Mouse (Mus musculus) forebrain, postnatal 0 days (tissue): Measurements from ENCODE around the gene AB124611. TPM values are rescaled to one million over a fixed set of nuclear protein-coding genes. Genes with fewer than 3 reads are reported as not detected.

Experiments
- ATAC-seq: fragments of 200-750 bp; cut with Nextera tagmentation; 2 replicates; pipeline ENCODE4 v1.8.0; 2017; ENCODE audit warnings: mild to moderate bottlenecking, moderate library complexity
- DNase-seq: peaks from one replicate; pipeline ENCODE4 v3.0.0-alpha.2; 2015
- H3K27ac ChIP-seq: fragments of 300-500 bp; sonication (generic); 2 replicates; pipeline ENCODE4 v1.5.1; 2014; ENCODE audit warnings: low read depth, mild to moderate bottlenecking, antibody characterized with exemption, low read length, moderate library complexity, mixed read lengths
- H3K27me3 ChIP-seq: fragments of 300-500 bp; sonication (generic); 2 replicates; pipeline ENCODE4 v1.6.1; 2014; ENCODE audit warnings: mild to moderate bottlenecking, low read length, mixed read lengths; ENCODE audit not compliant: insufficient read depth
- H3K36me3 ChIP-seq: fragments of 300-500 bp; sonication (generic); 2 replicates; pipeline ENCODE4 v1.6.1; 2014; ENCODE audit warnings: mild to moderate bottlenecking, moderate library complexity; ENCODE audit not compliant: insufficient read depth
- H3K4me1 ChIP-seq: fragments of 300-500 bp; sonication (generic); 2 replicates; pipeline ENCODE4 v1.6.1; 2014; ENCODE audit warnings: antibody characterized with exemption; ENCODE audit not compliant: insufficient read depth
- H3K4me2 ChIP-seq: fragments of 300-500 bp; sonication (generic); 2 replicates; pipeline ENCODE4 v1.6.1; 2014; ENCODE audit warnings: low read depth, mild to moderate bottlenecking, moderate library complexity
- H3K4me3 ChIP-seq: fragments of 300-500 bp; sonication (generic); 2 replicates; pipeline ENCODE4 v1.5.1; 2014; ENCODE audit warnings: low read depth, low read length, mixed read lengths
- H3K9ac ChIP-seq: fragments of 300-500 bp; sonication (generic); 2 replicates; pipeline ENCODE4 v1.6.1; 2014; ENCODE audit warnings: mild to moderate bottlenecking
- H3K9me3 ChIP-seq: fragments of 300-500 bp; sonication (generic); 2 replicates; pipeline ENCODE4 v1.6.1; 2016; ENCODE audit warnings: low read length
- CTCF ChIP-seq: sonication (generic); IDR thresholded peaks from 2 replicates; pipeline ENCODE4 v1.5.1; 2016; ENCODE audit warnings: antibody characterized with exemption, control low read depth, low read depth
- WGBS: fragments of 180-500 bp; shearing (Covaris S2); extraction: QIAGEN DNeasy Blood & Tissue Kit; methylation state at CpG from one replicate; pipeline ENCODE4 v1.1.7; 2014; 5-methylcytosine and 5-hydroxymethylcytosine counted together
- polyA plus RNA-seq: library from polyadenylated mRNA; unstranded; fragments of >200 nt; fragmentation: Nextera tagmentation; extraction: Ambion mirVana; gene quantifications from 2 replicates; pipeline ENCODE4 v1.2.1, GENCODE M21; 2015
- total RNA-seq: library from RNA; depleted of rRNA; stranded (reverse); fragments of >200 nt; gene quantifications from 2 replicates; pipeline ENCODE4 v1.2.3, GENCODE M21; 2014

Gene AB124611
- total and polyA plus RNA-seq, 2 experiments from 2014 or later, result 0.14 to 0.98 TPM

DNA sequence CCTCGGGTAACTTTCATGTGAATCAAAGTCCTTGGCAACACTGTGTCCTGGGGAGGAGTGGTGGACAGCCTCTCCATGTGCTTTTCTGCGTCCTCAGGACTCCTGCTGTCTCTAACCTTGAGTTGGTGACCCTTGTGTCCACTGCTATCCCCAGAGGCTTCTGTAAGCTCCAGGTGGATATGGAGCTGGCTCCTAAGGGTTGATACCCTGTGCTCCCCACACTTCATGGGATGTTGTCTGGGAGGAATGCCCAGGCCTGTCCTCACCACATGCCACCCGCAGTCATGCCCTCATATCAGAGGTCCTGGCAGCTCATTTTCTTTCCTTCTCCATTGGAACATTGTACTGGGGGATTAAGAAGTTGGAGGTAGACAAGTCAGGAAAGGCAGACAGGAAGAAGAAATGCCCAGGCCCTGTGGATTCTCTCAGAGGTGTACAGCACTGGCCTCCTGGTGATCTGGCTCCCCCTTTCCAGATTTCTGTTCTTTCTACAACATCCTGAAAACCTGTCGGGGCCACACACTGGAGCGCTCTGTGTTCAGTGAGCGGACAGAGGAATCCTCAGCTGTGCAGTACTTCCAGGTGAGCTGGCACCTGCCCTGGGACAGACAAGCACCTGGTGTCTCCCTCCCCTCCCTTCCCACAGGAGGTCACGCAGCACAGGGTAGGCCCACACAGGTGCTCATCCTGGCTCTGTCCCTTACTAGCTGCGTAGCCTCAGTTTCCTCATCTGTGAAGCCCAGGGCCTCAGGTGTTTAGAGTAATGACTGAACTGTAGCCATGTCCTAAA lies 48.2 kb downstream of the AB124611 start:
- DNase-seq (no peak), ATAC-seq (no peak)
- Histone ChIP-seq H3K9me3 (no peaks in the 10 kb centered on the region), H3K9ac (no peak overlapping the region), H3K27me3 (no peaks in the 10 kb centered on the region), H3K4me3 (no peak overlapping the region), H3K27ac (no peak overlapping the region), H3K4me2 (no peak overlapping the region), H3K4me1 (no peaks in the 10 kb centered on the region), H3K36me3 (peaks cover 85% of the 10 kb centered on the region)
- 94% methylated on average over 8 of the region's 8 CpGs for WGBS
- no peak for TF ChIP-seq CTCF

GRCm38 (mm10) chr9:21575253-21575652 lies 49.3 kb downstream of the AB124611 start:
- 96% methylated on average over 10 of the region's 10 CpGs for WGBS
- no peak for ATAC-seq
- Histone ChIP-seq H3K27me3 (no peaks in the 10 kb centered on the region), H3K4me1 (no peaks in the 10 kb centered on the region), H3K4me2 (no peak overlapping the region), H3K9me3 (no peaks in the 10 kb centered on the region), H3K36me3 (peaks cover 87% of the 10 kb centered on the region), H3K27ac (no peak overlapping the region), H3K4me3 (no peak overlapping the region), H3K9ac (no peak overlapping the region)
- no peak for TF ChIP-seq CTCF
- no peak for DNase-seq

DNA sequence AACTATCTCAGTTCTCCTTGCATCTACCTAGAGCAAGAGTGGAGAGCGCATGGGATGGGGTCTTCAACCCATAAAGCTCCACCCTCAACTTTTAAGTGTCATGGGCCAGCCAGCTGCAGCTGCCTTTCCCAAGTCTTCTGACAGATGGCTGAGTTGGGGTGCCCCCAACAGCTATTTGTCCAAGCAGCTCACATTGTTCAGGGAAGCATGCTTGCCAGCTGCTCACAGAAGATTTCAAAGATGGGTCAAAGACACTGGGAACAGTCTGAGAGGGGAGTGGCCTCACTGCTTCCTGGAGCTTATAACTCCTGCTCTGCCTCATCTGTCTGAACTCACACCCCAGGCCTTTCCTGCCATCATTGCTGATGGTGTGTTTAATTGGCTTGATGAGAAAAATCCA lies 50.3 kb downstream of the AB124611 start:
- DNase-seq (no peak), ATAC-seq (no peak)
- H3K9ac ChIP-seq, result no peak overlapping the region
- H3K4me2 ChIP-seq, result no peak overlapping the region
- TF ChIP-seq CTCF, result no peak
- no peak overlapping the region for H3K27ac ChIP-seq
- peaks cover 86% of the 10 kb centered on the region for H3K36me3 ChIP-seq
- 88% methylated on average over 1 of the region's 1 CpGs for WGBS
- no peaks in the 10 kb centered on the region for H3K27me3 ChIP-seq
- no peaks in the 10 kb centered on the region for H3K4me1 ChIP-seq
- H3K4me3 ChIP-seq, result no peak overlapping the region
- no peaks in the 10 kb centered on the region for H3K9me3 ChIP-seq

- 62% methylated on average over 3 of the region's 3 CpGs for WGBS
- ATAC-seq (no peak), DNase-seq (no peak)
- H3K27me3 ChIP-seq, result no peaks in the 10 kb centered on the region
- no peak overlapping the region for H3K9ac ChIP-seq
- TF ChIP-seq CTCF, result no peak
- peaks cover 86% of the 10 kb centered on the region for H3K36me3 ChIP-seq
- no peak overlapping the region for H3K4me2 ChIP-seq
- H3K27ac ChIP-seq, result no peak overlapping the region
- no peaks in the 10 kb centered on the region for H3K4me1 ChIP-seq
- H3K4me3 ChIP-seq, result no peak overlapping the region
- H3K9me3 ChIP-seq, result no peaks in the 10 kb centered on the region
These were observed 52.2 kb downstream of the AB124611 start for GRCm38 (mm10) chr9:21578226-21578625.

- DNase-seq, result no peak
- Histone ChIP-seq H3K4me2 (no peak overlapping the region), H3K9me3 (no peaks in the 10 kb centered on the region), H3K27me3 (no peaks in the 10 kb centered on the region), H3K27ac (no peak overlapping the region), H3K4me1 (no peaks in the 10 kb centered on the region), H3K4me3 (no peak overlapping the region), H3K36me3 (peaks cover 87% of the 10 kb centered on the region), H3K9ac (no peak overlapping the region)
- TF ChIP-seq CTCF, result no peak
- ATAC-seq, result no peak
- WGBS, result 97% methylated on average over 1 of the region's 1 CpGs
These were observed 59.4 kb downstream of the AB124611 start for GRCm38 (mm10) chr9:21585401-21585800.

- no peak overlapping the region for H3K27ac ChIP-seq
- H3K36me3 ChIP-seq, result peaks cover 65% of the 10 kb centered on the region
- no peak for ATAC-seq
- TF ChIP-seq CTCF, result no peak
- no peak overlapping the region for H3K9ac ChIP-seq
- H3K4me3 ChIP-seq, result no peak overlapping the region
- no peaks in the 10 kb centered on the region for H3K27me3 ChIP-seq
- WGBS, result 86% methylated on average over 23 of the region's 23 CpGs
- DNase-seq, result no peak
- H3K4me2 ChIP-seq, result no peak overlapping the region
- peaks cover 8% of the 10 kb centered on the region; the same call in 1 of the 2 replicates for H3K4me1 ChIP-seq
- H3K9me3 ChIP-seq, result no peaks in the 10 kb centered on the region
These were observed 61.8 kb downstream of the AB124611 start for GRCm38 (mm10) chr9:21587678-21588349.

DNA sequence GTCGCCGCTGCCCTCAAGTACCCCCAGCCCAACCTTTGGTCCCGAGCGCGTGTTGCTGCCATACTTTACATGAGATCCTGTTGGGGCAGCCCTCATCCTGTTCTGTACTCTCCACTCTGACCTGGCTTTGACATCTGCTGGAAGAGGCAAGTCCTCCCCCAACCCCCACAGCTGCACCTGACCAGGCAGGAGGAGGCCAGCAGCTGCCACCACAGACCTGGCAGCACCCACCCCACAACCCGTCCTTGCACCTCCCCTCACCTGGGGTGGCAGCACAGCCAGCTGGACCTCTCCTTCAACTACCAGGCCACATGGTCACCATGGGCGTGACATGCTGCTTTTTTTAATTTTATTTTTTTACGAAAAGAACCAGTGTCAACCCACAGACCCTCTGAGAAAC lies 62.4 kb downstream of the AB124611 start:
- Histone ChIP-seq H3K27me3 (no peaks in the 10 kb centered on the region), H3K4me2 (no peak overlapping the region), H3K9ac (no peak overlapping the region), H3K4me3 (no peak overlapping the region), H3K36me3 (peaks cover 60% of the 10 kb centered on the region), H3K4me1 (peaks cover 8% of the 10 kb centered on the region; the same call in 1 of the 2 replicates), H3K27ac (no peak overlapping the region), H3K9me3 (no peaks in the 10 kb centered on the region)
- no peak for TF ChIP-seq CTCF
- DNase-seq (no peak), ATAC-seq (no peak)
- 92% methylated on average over 8 of the region's 8 CpGs for WGBS
